Mouse (Mus musculus) adrenal gland, postnatal 0 days (tissue): ENCODE results near the gene Cacybp. TPM values are rescaled to one million over a fixed set of nuclear protein-coding genes. Genes with fewer than 3 reads are reported as not detected.

Experiments used
- polyA plus RNA-seq: library from polyadenylated mRNA; unstranded; fragments of >200 nt; fragmentation: Nextera tagmentation; extraction: Ambion mirVana; gene quantifications from 2 replicates; pipeline ENCODE4 v1.2.1, GENCODE M21; 2015

Gene Cacybp
- polyA plus RNA-seq: 214 and 282 TPM in 2 replicates

DNA sequence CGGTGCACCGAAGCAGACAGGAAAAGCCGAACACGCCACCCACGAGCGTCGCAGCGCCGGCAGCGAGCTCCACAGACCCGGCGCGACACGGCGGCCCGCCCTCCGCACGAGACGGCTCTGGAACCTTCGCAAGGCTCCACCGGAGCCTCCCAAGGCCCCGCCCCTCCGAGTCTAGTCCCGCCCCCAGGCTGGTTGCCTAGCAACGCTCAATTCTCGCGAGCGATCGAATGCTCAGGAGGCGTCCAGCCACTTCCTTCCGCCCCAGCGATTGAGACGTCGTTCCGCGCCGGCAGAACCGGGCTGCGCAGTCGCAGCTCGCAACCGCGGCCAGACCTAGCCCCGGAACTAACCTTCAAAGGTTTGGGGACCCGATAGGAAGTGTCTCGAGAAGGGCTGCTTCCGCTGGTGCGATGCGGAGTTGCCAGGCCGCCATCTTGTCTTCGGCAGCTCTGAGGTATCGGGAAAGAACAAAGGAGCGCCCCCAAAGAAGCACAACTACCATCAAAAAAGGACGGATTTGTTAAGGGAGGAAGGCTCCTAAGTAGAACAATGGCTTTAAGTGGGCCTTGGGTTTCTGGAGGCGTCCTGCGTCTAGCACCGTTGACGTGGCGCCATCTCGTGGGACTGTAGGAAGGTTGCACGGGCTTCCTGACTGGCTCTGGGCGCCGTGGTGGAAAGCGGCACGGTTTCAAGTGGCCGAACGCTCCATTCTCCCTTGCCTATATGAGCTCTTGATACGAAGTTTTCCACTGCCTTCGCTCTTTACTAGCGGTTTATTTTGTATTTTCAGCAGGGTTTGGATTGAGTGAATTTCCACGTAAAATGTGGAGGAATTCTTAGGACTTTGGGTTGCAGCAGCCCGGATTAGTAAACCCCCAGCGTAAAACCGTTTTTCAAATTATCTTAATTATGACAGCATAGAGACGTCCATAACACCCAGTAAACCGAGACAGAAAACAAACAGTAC, at the start of gene Cacybp:
Cacybp (minus strand) TSS at position 173 of the 967 bp plus-strand sequence.

DNA sequence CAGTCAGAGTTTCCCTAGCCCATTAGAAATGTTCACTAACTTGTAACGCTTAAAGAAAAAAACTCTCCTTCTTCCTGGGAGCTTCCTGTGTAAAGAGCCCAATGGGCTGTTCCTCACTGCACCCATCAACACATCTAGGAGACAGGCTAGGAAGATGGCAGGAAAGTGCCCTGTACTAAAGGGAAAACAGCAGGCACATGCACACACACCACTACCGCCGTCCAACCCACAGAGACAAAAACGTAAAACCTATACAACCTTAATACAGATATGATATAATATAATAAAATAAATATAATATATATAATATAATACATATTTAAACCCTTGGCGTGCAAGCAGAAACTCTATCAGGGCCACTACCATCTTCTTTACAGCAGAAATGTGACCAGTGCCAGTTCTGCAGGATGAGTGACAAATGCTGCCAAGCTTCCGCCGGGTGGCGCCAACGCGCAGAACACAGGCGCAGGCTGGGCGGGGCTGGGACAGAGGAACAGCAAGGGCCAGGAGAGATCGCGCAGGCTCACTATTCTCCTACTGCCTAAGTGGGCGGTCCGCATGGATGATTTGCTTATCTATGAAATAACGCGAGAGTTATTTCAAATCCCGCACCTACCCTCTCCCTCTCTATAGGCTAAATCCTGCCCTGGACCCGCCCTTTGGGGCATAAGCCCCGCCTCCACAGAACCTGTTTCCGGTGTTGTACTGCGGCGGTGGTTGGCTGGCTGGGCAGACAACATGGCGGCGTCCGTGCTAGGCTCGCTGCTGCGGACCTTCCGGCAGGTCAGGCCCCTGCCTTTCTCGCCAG, 17.9 kb downstream of the Cacybp start, which contains the start of gene Mrps14:
Mrps14 (plus strand) TSS at position 687 of the 808 bp plus-strand sequence.

DNA sequence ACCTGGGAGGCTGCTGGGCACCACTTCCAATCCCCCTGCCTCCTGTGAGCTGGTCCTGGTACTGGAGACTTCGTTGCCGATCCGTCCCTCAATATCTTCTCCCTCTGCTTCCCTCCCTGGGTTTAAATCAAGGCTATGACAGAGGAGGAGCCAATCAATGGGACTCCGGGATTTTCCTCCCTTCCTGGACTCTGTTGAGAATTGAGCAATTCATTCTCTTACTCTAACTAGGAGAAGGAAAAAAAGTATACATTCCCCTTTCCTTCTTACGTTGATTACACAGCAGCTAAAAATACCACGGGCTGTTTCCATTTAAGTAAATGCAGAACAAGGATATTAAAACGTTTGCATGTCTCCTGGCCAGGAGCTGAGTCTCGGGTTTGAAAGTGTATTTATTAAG, 59.2 kb downstream of the Cacybp start, which contains the start of gene Tnn:
Tnn (minus strand) TSS at position 101 of the 400 bp plus-strand sequence.

Other genes with a start within 250 kb of the Cacybp start
- gene 4930523C07Rik, start 168.5 kb downstream of the Cacybp start, polyA plus RNA-seq: 15.1 and 16.2 TPM in 2 replicates
- gene Tnn, start 59.3 kb downstream of the Cacybp start, polyA plus RNA-seq: 0.06 and 0.22 TPM in 2 replicates
- 447 and 541 TPM in 2 replicates for gene Mrps14, start 17.7 kb downstream of the Cacybp start, polyA plus RNA-seq